Comparison of ENCODE assay signal across 20 mouse cellular contexts in the genomic region with DNA sequence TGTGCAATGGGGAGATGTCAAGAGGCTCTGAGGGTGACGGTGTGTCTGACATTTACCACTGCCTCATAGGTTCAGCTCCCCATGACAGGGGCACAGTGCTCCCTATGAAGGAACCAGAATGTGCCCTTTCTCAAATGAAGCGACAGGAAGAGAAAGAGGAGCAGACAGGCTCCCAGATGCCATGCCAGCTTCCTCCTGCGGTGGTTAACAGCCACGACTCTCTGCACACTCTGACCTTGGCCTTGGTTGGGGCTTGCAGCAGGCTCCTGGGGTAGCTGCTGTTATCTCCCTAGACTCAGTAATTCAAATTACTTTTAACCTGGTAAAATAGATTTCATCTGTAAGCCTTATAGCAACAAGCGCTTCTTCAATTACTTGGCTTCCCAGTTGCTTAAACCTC.
"Had no signal": no experiment of that assay in that cellular context is flagged by ENCODE, and none has a peak within 500 bp of the region (broad histone marks: within the 10 kb centered on the region; RNA-seq: fewer than 3 reads in every experiment).

No protein-coding gene starts in this region.

- H3K27ac ChIP-seq: kidney, embryonic 15.5 days; limb, embryonic 12.5 days; limb, embryonic 15.5 days; liver, embryonic 14.5 days; macrophage; midbrain, embryonic 12.5 days; midbrain, embryonic 15.5 days; neural tube, embryonic 13.5 days; stomach, embryonic 15.5 days had no signal

- H3K9me3 ChIP-seq: kidney, embryonic 15.5 days; limb, embryonic 12.5 days; limb, embryonic 15.5 days; midbrain, embryonic 12.5 days; midbrain, embryonic 15.5 days; neural tube, embryonic 13.5 days; stomach, embryonic 15.5 days had no signal

- ATAC-seq: liver, postnatal 0 days; lung, postnatal 0 days; midbrain, embryonic 15.5 days had no signal

- DNase-seq: kidney, postnatal 10 days; kidney, postnatal 36 days; left cerebral cortex, postnatal 4 days; liver, postnatal 0 days; lung, embryonic 14.5 days; retina, postnatal 1 day; right cerebral cortex, postnatal 25 days; spleen, adult 18-20 months; thymus, postnatal 25 days had no signal

- H3K27me3 ChIP-seq: kidney, embryonic 15.5 days; limb, embryonic 12.5 days; limb, embryonic 15.5 days; midbrain, embryonic 12.5 days; midbrain, embryonic 15.5 days; neural tube, embryonic 13.5 days; stomach, embryonic 15.5 days had no signal

- H3K36me3 ChIP-seq: kidney, embryonic 15.5 days; limb, embryonic 12.5 days; limb, embryonic 15.5 days; midbrain, embryonic 12.5 days; midbrain, embryonic 15.5 days; neural tube, embryonic 13.5 days; stomach, embryonic 15.5 days had no signal

- H3K4me3 ChIP-seq: kidney, embryonic 15.5 days; limb, embryonic 12.5 days; limb, embryonic 15.5 days; midbrain, embryonic 12.5 days; midbrain, embryonic 15.5 days; myocyte; neural tube, embryonic 13.5 days; stomach, embryonic 15.5 days had no signal
